Mouse (Mus musculus) brown adipose tissue, adult 24 weeks (tissue): ENCODE measurements at regions not wholly inside any gene's neighbourhood (a gene's known extent, or its start where the extent isn't known, plus 50 kb on each side); places are given as distances from the start of the nearest gene placed in this dataset.

Experiments
- H3K27ac ChIP-seq: fragments of 200-500 bp; replicated peaks from 2 replicates; pipeline ENCODE4 v1.5.1; 2012; ENCODE audit warnings: low read depth, mild to moderate bottlenecking, low read length
- H3K4me1 ChIP-seq: fragments of 200-500 bp; 2 replicates; pipeline ENCODE4 v1.6.1; 2012; ENCODE audit warnings: low read length, mixed read lengths; ENCODE audit not compliant: control insufficient read depth, insufficient read depth, insufficient read length
- H3K4me3 ChIP-seq: fragments of 200-500 bp; 2 replicates; pipeline ENCODE4 v1.5.1; 2012; ENCODE audit warnings: low read depth, mild to moderate bottlenecking, low read length, moderate library complexity; ENCODE audit not compliant: insufficient read depth

DNA sequence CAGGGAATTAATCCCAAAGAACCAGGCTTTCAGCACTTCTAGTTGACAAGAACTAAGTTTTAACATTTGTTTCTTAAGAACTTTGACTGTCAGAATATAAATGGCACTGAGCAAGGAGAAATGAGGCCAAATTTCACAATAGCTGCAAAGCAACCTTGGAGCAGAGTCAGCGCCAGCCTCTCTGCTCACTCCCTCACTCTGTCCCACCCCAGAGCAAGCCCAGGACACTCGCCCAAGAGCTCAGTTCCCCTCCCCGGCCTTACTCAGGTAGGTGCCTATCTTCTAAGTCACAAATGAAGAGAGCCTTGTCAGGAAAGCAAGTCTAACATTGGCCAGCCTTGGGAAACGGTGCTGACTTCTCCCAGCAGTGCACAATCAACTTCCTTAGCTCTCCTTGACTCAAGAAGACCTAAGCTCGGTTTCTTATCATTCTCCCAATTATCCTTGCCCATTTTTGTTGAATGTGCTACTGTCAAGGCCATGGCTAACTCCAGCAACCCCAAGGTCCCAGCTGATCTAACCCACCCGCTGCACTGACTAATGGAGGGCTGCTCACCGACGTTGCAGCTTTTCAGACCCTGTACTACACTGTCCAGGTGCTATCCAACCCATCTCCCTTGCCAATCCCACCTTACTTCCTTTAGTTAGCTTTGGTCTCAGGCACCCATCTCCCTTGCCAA is 219.5 kb upstream of the Klf14 start:
- peaks cover 13% of the 10 kb centered on the region for H3K4me1 ChIP-seq
- H3K4me3 ChIP-seq: no peak overlapping the region
- peak overlapping the region; percentile 0; the same call in 1 of the 2 replicates for H3K27ac ChIP-seq

DNA sequence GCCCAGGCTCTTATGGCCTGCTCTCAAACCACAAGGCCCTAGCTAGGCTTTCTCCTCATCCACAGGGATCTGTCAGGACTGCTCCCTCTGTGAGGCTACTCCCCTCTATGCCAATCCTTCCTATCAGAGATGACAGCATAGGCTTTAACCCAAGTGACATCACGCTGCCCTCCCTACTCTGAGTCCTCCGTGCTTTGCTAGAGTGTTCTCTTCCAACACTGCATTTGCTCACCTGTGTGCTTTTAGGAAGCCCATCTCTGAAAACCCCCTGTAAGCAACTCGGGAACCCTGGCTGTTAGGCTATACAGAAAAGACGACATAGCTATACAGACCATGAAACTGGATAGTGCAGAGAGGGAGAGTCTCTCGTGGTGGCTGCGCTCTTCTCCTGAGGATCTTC is 216.3 kb upstream of the Mkln1 start:
- Histone ChIP-seq H3K4me1 (peaks cover 21% of the 10 kb centered on the region), H3K27ac (no peak overlapping the region), H3K4me3 (no peak overlapping the region)

GRCm38 (mm10) chr6:31183127-31183526 is 215.4 kb upstream of the Mkln1 start:
- H3K4me1 ChIP-seq: peaks cover 22% of the 10 kb centered on the region
- H3K4me3 ChIP-seq: no peak overlapping the region
- no peak overlapping the region for H3K27ac ChIP-seq

DNA sequence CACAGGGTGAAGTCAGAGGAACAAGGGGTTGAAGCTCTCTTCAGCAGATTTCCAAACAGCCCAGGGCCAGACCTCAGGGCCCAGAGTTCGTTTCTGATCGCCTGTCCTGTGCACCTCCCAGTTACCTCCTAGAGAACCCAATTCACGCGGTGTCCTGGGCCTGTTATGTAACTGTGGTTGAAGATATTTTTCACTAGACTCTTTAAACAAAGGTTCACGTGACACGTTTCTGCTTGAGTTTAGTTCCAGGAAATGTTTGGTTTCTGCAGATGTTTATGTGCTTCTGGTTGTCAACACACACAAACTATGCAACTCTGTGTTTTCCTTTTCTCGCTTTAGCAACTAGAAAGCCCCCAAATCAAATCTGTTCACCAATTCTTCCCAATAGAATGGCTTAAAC is 214.0 kb upstream of the Mkln1 start:
- Histone ChIP-seq H3K4me1 (peaks cover 30% of the 10 kb centered on the region), H3K4me3 (no peak overlapping the region), H3K27ac (peak overlapping the region; percentile 61)

DNA sequence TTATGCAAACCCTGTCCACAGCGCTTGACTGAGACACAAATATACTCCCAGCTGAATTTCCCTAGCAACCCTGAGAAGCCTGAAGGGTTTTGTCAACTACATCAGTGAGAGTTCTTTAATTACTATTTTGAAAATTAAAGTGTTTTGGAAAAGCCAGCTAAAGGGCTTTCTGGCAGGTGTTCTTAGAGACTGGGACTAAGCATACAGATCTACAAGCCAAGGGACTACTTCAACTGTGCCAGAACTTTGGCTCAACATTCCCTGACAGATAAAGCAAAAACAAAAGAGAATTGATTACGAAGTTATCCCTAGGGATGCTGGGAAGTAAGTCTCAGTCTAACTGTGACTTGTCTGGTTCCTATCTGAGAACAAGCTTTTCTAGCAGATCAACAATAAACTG is 213.4 kb upstream of the Mkln1 start:
- H3K4me3 ChIP-seq: no peak overlapping the region
- peaks cover 35% of the 10 kb centered on the region for H3K4me1 ChIP-seq
- H3K27ac ChIP-seq: no peak overlapping the region

GRCm38 (mm10) chr6:31188066-31188465 is 210.5 kb upstream of the Mkln1 start:
- H3K4me1 ChIP-seq: peaks cover 47% of the 10 kb centered on the region
- H3K27ac ChIP-seq: 0 out of 2 replicates have a peak overlapping the region, but pooled peaks have one; percentile 15
- no peak overlapping the region for H3K4me3 ChIP-seq

DNA sequence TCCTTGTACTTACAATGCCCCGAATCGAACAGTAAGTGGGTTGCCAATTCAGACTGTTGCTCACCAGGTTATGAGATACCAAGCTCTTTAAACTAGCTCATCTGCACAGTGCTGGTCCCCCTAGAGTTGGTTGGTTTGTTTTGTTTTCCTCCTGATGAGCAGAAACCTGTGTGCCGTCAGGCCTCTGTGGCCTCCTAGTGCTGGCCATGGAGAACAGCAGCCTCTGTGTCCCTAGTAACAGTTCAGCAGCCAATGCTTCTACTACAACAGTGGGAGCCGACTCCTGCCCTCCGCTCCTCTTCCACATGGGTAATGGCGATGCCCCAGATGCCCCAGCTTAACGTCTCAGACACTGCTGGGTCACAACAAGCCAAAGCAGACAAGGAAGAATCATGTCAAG is 209.5 kb upstream of the Mkln1 start:
- Histone ChIP-seq H3K4me1 (peaks cover 48% of the 10 kb centered on the region), H3K27ac (no peak overlapping the region)

DNA sequence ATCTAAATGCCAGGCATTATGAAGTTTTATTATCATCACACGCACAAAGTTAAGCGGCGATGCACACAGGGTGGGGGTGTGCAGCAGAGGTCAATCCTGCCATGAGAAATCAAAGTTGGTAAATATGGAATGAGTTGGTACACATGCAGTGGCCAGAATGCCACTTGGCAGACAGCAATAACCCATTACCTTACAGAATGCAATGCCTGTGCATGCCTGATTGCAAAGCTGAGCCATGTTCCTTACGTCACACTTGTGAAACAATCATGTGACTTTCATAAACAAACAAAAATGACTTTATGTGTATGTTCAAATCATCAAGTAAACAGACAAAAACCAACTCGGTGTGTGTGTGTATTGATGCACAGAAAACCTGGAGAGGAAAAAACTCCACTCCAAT is 208.5 kb upstream of the Mkln1 start:
- H3K27ac ChIP-seq: 0 out of 2 replicates have a peak overlapping the region, but pooled peaks have one; percentile 7
- H3K4me3 ChIP-seq: no peak overlapping the region
- peaks cover 48% of the 10 kb centered on the region for H3K4me1 ChIP-seq

More for the DNA sequence above, 209.5 kb upstream of the Mkln1 start:
- H3K4me3 ChIP-seq: no peak overlapping the region

- peak overlapping the region; percentile 56 for H3K27ac ChIP-seq
- peaks cover 52% of the 10 kb centered on the region for H3K4me1 ChIP-seq
- no peak overlapping the region for H3K4me3 ChIP-seq
These were observed 207.7 kb upstream of the Mkln1 start for GRCm38 (mm10) chr6:31190628-31191373.

DNA sequence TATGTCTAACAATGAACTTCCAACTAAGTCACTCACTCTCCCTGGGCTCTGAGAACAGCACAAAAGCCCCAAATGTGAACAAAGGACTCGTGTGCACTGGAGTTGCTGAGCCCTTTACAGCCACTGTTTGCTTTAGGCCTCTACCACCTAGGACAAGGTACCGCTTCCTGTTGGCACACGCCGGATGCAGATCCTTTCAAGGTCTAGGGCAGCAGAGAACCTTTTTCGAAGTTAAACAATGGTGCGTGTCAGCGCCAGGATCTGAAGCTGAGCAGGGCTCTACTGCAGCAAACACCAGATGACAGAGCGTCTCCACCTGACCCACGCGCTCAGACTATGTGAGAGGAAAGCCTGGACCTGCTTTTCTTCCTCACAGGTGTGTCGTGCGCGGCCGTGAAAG is 207.0 kb upstream of the Mkln1 start:
- Histone ChIP-seq H3K4me3 (no peak overlapping the region), H3K4me1 (peaks cover 53% of the 10 kb centered on the region), H3K27ac (peak overlapping the region; percentile 56)

GRCm38 (mm10) chr6:31192197-31192596 is 206.3 kb upstream of the Mkln1 start:
- Histone ChIP-seq H3K4me1 (peaks cover 56% of the 10 kb centered on the region), H3K27ac (peak overlapping the region; percentile 42; the same call in 1 of the 2 replicates), H3K4me3 (no peak overlapping the region)

DNA sequence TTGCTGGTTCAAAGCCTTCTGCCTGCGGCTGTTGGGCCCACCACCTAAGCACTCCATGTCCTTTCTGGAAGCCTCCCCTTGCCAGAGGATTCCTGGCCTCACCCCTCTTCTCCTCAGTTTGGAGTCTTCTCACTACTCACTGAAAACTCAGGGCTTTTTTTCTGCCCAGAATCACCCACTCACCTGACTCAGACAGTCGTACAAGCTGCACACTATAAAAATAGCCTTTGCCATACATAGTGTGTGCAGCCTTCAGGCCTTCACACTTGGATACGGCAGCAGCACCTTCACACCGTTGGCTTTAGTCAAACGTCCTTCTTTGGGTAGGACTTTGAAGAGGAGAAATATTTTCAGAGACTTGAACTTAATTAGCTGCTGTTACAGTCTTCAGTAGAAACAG is 205.3 kb upstream of the Mkln1 start:
- H3K27ac ChIP-seq: peak overlapping the region; percentile 42; the same call in 1 of the 2 replicates
- H3K4me1 ChIP-seq: peaks cover 55% of the 10 kb centered on the region
- no peak overlapping the region for H3K4me3 ChIP-seq

- peaks cover 48% of the 10 kb centered on the region; the same call in 1 of the 2 replicates for H3K4me1 ChIP-seq
- H3K27ac ChIP-seq: no peak overlapping the region
- no peak overlapping the region for H3K4me3 ChIP-seq
These were observed 200.8 kb upstream of the Mkln1 start for GRCm38 (mm10) chr6:31197631-31198338.

DNA sequence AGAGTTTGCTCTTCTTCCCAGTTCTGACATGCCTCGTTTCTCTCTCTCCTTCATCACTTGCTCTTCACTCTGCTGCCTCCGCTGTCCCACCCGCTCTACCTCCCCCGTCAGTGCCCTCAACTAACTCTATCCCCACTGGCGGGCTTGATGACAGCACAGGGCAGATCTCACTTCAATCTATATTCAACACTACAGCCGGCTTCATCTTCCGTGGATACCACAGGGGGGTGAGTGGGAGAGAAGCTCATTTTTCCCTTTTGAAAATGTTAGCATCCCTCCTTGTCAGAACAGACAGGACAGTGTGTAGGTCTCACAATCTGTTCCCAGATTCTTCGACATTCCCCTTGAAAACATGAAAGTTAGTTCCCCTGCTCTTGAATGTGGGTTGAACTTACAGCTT is 200.2 kb upstream of the Mkln1 start:
- Histone ChIP-seq H3K27ac (no peak overlapping the region), H3K4me3 (no peak overlapping the region), H3K4me1 (peaks cover 43% of the 10 kb centered on the region; the same call in 1 of the 2 replicates)

DNA sequence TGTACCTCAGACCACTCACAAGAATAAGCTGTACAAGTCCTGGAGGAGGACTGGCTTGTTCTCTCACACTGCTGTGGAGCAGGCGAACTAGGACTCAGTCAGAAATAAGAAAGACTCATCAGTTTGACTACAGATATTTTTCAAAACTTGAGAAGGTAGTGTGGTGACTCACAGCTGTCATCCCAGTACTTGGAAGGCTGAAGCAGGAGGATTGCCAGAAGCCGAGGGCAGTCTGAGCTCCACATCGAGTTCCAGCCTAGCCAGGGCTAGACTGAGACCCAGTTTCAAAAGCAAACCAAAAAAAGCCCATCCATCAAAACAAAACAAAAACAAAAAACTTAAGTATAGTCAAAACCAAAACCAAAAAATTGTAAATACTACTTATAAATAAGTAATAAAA is 197.8 kb upstream of the Mkln1 start:
- H3K4me3 ChIP-seq: no peak overlapping the region
- peaks cover 44% of the 10 kb centered on the region; the same call in 1 of the 2 replicates for H3K4me1 ChIP-seq
- H3K27ac ChIP-seq: no peak overlapping the region
